Mouse (Mus musculus) forelimb bud, embryonic 11.5 days (tissue): ENCODE measurements around the gene Gla.

Source experiments
- DNase-seq: peaks from one replicate; pipeline ENCODE4 v3.0.0-alpha.2; 2012; ENCODE audit warnings: low read depth, low spot score

Gla gene

DNA sequence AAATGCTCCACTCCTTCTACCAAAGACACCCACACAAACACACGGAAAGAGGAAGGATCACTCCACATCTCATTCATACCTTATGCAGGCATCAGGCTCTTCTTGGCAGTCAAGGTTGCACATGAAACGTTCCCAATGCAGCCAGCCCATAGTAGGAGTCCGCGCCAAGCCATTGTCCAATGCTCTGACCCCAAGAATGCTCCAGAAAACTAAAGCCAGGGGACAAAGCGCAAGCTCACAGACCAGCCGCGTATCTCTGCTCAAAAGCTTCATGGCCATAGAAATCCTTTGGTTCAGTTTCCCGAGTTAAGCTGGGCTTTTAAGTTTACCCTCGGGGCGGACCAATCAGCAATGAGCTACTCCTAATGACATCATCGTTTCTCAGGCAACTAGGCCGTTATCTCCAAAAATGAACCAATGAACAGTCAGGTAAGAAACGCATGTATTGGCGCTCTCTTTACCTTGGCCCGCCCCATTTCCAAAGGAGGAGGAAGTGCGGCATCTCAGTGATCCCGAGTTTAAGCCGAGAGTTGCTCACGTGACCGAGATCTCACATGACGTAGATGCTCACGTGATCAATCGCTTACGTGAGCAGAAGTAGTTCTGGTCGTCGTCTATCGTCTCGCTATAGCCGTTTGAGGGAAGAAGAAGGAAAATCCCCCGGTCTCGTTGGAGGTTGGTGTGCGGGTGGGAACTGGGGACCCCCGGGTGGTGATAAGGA is at the start of gene Gla, which contains the start of gene Hnrnph2:
Gene Gla (minus strand): TSS at position 467 of the 721 bp plus-strand sequence.
Gene Hnrnph2 (plus strand): TSS at position 521 of the 721 bp plus-strand sequence.
- peak; percentile 97 for DNase-seq

DNA sequence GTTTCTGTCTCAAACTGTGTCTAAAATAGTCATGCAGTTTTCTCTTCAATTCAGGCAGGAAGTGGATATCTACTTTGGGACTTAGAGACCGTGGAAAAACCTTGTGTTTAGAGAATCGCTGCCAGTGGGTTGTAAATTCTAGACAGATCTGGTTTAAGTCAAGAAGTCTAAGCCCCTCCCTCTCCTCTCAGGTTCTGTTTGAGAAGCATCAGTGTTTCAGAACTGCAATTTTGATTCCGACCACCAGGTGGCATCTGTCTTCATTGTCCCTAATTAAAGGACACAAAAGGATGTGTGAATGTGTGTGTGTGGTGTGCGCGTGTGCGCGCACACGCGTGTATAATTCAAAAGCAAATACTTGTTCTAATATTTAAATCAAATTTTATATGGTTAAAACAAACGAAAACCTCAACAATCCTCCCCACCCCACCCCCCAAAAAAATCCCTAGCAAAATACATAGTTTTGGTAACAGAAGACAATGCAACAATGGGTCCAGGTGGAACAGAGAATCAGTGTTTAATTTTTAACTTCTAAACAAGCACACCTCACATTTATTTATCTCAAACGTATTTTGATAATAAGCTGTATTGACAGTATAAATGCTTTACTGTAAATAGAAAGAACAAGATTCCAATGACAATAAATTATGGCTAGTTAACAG is 47.2 kb upstream of the Gla start:
- peak; percentile 88 for DNase-seq

DNA sequence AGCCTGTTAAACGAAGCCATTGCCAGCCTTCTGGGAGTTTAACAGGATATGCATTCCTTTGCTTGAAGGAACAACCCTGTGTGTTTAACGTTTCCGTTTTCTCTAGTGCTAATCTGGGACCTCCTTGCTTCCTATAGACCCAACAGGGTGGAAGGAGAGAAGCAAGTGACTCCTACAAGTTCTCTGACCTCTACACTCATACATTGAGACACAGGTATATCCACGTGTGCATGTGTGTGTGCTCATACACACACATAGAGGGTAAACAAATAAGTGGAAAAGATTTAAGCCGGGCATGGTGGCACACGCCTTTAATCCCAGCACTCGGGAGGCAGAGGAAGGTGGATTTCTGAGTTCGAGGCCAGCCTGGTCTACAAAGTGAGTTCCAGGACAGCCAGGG is 46.5 kb upstream of the Gla start:
- DNase-seq, result no peak

DNA sequence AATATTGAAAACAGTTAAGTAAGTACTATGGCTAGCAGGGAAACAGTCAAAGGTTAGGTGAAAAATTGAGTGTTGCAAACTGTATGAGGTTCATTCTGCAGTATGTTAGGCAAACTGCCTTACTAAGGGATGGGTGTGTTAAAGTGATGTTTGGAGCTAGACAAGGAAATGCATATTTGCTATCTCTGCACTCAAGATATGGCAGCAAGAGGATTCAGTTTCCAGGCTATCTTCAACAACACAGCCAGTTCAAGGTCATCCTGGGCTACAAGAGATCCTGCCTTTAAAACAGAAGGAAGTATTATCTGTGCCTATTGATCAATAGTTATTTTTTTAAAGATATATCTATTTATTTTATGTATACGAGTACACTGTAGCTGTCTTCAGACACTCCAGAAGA is 45.4 kb upstream of the Gla start:
- DNase-seq, result no peak

DNA sequence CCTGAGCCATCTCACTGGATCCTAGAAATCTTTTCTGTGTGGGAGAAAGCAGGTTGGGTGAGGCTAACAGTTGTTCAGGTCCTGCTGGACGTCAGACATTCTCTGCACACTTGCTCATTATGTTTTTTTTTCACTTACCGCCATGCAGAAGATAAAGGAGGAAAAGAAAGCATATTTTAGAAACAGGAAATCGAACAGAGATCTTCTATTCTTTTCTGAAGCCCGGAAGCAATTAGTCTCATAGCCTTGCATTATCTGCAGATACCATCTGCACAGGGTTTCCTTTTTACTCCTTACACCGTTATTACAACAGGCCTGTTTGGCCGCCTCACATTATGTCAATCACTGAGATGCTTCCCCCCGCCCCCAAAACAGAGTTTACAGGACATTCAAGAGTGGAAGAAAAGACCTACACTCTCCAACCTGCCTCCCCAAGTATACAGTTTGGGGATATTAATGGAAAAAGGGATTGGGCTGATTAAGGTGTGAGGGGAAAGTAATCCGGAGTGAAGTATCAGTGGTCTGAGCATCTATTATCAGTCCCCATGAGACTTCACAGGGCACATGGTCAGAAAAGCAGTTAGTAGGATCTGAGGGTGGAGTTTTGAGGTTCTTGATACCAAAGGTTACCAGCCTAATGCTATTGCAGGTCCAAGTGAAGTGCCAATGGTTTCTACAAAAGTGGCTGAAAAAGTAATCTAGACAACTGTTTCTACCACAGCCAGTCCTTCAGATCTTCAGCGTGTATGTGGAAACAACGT is 40.3 kb upstream of the Gla start:
- DNase-seq, result no peak

DNA sequence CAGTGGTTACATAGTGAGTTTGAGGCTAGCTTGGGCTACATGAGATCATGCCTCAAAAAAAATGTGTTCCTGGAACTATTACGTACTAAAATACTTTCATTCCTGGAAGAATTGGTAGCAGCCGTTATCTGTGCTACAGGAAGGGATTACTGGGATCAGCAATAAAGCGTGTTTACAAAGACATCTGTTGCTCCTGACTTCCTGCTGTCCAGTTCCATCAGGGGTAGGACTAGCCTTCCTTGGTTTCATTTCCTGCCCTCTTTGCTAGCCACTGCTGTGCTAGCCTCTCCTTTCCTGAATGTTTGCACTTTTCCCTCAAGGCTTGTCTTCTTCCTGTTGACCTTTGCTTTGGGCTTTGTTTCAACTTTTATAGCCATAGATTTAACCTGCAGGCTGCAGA is 34.9 kb upstream of the Gla start:
- no peak for DNase-seq

DNA sequence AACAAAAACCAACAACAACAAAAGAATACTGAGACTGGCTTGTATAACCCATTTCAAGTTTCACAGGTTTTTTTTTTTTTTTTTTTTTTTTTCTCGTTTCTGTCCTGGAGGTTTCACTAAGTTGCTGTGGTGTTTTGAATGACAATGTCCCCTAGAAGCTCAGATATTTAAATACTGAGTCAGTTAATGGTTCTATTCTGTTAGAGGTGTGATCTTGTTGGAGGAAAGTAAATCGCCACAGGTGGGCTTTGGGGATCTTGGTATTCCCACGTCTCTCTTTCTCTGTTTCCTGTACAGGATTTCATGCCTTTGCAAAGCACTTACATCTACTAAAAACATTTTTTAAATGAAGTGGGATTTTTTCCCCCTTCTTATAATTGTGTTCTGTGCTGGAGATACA is 34.2 kb upstream of the Gla start:
- no peak for DNase-seq

DNA sequence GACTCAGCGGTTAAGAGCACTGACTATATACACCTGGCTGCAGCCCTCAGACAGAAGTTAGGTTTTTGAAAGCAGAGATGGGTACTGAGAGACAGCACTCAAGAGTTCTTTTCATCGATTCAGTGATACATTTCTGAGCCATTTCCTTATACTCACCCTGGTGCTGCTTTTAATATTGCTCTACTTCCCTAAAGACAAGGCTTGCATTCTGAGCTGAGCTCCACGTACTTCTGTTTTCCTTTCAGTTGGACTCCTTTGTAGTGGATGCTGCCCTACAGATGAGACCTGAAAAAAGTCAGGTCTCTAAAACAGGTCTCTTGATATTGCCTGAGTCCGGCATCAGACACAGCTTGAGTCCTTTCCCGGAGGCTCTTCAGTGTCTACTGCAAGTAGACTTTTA is 31.8 kb upstream of the Gla start:
- no peak for DNase-seq

DNA sequence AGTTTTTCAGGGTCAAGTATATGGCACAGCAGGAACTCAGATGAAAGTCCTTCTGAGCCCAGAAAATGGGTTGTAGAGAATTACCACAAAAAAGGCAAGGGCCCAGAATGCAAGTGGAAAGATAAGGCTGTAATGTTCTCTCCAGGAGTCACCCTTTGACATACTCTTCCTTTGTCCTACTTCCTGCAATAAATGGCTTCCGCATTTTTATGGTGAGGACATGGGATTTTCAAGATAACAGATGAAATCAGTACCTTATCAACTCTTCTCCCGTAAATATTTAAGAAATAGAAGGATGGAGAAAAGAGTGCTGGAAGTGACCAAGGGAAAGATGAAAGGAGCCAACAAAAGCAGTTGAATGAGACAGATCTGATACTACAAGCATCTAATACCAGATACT is 27.3 kb upstream of the Gla start:
- no peak for DNase-seq

DNA sequence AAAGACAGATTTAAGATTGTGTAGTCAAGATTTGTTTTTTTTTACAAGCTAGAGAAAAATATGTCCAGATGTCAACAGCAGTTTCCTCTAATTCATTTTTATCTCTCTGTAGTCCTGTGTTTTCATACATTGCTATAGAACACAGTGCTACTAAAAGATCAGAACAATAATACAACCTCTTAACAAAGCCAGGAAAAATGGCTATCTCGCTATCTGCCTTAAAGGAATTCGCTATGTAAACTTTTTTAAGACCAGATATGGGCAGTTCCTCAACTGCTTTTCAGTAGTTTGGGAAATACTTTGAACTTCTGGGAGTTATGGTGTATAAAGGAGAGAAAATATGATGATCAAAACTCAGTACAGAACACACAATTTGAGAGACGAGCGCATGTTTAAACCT is 22.4 kb upstream of the Gla start:
- DNase-seq, result no peak

DNA sequence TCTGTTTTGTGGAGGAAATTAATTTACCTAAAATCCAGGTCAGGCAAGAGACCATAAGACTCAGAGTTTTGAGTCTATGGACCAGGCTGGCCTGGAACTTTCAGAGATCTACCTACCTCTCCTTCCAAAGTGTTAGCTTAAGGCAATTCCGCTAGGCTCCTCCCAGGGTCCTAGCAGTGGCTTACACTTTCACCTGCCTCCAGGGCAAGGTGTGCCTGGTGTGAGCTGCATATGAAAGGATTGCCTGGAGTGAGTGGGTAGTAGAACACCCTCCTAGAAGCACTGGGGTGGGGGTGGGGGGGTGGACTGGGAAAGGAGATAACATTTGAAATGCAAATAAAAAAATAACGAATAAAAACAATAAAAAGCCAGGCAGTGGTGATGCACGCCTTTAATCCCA is 20.8 kb upstream of the Gla start:
- DNase-seq, result no peak

DNA sequence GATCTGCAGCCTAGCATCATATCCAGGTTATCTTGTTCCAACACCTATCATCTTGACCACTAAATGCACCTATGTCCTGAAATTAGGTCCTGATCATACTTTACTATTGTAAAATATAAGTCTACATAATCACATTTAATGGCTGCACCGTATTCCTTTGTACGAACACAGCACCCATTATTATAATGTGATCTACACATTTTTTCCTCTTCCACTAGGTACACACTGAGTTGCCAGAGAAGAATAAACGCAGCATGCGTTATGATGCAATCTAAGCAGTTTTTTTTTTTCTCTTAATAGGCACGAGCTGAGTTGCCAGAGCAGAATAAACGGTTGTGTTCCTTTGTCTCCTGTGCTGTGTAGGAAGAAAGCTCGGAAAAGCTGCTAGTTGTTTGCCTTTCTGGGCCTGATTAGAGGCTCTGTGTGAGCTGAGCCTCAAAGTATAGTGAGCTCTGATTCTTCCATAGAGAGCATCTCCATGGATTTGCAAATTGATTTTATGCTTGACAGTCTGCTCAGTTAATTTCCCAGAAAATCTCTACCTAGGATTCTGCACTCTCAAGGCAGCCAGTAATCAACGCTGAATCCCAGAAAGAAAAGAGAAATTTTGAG is 19.4 kb upstream of the Gla start:
- DNase-seq, result no peak

DNA sequence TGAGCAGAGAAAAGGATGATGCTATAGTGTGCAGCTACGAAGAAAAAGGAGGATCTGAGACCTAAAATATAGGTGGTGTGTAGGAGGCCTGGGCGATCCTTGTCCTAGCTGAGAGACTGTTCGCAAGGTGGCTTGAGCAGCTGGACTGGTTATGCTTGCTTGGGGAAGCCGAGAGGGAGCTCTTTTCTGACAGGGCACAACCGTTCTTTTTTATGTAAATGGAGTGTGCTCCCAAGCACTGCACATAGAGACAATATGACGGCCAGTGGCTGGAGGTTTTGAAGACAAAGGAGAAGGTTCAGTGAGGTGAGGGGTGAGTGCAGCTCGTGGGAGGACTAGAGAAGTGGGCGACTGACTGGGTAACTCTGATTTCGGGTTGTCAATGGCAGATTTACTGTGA is 18.8 kb upstream of the Gla start:
- no peak for DNase-seq

DNA sequence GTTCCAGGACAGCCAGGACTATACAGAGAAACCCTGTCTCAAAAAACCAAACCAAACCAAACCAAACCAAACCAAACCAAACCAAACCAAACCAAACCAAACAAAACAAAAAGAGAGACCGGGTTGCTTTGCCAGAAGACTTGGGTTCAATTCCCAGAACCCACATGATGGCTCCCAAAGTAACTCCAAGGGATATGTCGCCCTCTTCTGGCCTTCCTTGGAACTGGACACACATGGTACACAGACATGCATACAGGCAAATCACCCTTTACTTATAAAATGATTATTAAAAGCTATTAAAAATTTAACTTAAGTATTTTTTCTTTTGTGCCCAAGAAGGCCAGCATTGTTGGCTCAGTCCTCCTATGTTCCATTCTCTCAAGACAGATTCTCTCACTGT is 13.4 kb upstream of the Gla start:
- DNase-seq, result no peak

DNA sequence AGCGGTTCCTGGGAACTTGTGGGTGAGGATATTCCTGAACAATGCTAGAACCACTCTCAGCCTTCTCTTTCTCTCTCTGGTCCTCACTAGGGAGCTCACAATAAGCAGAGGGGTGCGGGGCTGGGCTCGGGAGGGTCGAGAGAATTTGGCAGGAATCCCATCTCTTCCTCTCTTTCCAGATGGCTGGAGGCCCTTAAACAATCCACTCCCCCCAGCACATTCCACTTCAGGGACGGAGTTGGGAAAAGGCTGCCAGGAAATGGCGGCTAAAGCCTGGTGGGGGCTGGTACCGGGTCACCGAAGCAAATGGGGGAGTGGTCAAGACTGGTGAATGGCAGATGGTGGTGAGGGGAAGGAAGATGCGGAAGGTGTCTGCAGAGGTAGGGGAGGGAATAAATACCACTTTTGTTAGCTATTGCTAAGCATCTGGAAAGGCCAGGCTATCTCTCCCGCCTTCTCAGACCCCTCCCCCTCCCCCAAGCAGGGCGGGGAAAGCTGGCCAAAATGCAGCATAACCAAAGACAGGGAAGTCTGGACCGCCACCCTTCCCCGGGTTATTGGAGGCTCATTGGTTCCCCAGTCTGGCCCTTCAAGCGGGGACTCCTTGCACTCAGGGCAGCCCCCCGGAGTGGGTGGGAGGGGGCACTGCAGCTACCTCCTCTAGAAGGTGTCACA is 11.5 kb upstream of the Gla start:
- peak; percentile 74 for DNase-seq

DNA sequence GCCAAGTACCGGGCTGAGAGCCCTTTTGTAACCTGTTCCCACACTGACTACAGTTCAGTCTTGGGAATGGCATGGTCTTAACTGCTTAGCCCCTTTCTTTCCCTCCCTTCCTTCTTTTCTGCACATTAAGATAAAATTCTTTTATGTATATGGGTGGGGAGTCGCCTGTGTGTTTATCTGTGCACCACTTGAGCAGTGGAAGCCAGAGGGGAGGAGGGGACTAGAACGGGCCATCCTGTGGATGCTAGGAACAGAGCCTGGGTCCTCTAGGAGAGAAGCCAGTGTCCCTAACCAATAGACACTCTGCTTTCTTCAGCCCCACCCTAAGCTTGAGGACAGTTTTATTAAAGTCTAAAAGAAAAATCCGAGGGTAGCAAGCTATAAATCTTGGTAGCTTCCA is 10.1 kb upstream of the Gla start:
- no peak for DNase-seq

DNA sequence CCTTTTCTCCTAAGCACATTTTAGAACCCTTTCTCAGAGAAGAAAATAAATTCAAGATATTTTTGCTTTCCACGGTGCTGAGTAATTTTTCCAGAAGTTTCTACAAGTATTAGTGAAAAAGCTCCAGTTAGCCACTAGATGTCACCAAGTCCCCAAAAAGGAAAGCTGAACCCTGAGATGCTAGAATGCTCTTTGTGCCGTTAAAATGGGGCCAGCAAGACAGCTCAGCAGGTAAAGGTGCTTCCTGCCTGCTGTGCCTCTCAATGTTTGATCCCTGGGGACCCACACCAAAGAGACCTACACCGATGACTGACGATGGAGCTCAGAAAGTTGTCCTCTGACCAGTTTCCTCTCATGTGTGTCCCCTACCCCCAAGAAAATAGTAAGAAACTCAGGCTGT is 8.5 kb upstream of the Gla start:
- DNase-seq, result peak; percentile 17

DNA sequence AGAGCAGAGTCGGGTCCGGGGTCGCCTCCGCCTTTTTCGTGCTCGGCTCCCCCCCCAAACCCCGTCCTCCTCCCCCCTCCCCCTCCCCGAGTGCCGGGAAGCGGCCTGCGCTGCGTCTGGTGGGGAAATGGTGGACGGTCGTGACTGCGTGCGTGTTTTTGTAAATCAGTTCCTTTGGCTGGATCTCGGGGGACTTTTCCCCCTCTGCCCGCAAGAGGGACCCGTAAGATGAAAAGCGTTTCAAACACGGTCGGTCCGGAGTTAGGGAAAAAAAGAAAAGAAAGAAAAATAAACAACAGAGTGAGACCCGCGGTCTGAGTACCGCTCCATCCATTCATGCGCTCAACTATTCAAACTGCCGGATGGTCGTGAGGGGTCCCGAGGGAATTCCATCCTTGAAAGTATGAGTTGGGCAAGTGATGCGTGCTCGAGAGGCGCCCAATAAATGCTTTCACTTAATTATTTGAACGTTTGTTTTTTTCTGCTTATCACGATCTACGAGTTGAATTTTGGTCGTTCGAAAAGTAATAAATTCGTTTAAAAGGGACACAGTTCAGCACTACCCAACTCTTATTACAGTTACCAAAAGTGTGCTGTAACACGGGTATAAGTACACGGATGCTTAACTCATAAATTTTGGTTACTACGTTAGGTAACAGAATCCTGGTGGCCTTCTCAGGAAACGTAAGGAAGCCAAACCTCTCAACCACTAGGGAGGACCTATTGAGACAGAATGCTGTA is 625 bp upstream of the Gla start:
- no peak for DNase-seq

DNA sequence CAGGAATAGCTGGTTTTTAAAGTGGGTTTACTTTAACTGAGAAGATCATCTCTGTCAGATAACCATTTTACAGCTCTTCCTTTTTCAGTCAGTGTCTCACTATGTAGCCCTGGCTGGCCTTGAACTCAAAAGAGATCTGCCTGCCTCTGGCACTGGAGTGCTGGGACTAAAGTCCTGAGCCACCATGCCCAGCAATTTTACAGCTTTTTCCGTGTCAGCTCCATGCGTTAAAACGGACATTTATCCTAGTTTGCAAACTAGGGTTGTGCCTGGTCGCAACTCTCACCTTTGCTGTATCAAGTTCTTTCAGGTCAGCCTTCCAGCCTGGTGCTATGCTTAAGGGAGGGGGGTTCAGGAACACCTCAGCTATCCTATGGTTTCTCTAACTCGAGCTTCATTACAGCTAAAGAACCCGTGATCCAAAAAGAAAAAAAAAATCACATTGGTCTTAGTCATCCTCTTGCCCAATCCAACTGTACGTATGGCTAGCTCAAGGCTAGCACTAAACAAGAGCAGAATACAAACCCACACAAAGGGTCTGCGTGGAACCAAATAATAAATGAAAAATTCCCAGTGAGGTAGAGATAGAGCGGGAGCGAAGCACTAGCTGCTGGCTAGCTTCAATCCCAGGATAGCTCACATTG is 881 bp downstream of the Gla start:
- DNase-seq, result no peak

DNA sequence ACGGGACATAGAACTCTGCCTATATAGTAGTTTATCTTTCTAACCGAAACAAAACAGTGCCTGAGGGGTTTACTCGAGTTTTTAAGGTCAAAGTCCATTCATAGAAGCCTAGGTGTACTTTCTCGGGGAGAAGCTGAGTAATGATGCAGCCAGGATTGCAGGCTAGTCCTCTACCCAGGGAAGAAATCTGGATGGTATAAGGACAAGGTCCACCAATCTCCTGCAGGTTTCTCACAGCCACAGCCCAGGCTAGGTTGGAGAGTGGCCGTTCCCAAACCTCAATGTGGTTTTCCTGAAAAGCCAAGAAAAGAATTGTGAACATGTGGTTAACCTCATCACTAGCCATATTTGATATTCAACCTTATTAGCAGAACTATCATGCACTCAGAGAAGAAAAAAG is 11.1 kb downstream of the Gla start:
- no peak for DNase-seq

DNA sequence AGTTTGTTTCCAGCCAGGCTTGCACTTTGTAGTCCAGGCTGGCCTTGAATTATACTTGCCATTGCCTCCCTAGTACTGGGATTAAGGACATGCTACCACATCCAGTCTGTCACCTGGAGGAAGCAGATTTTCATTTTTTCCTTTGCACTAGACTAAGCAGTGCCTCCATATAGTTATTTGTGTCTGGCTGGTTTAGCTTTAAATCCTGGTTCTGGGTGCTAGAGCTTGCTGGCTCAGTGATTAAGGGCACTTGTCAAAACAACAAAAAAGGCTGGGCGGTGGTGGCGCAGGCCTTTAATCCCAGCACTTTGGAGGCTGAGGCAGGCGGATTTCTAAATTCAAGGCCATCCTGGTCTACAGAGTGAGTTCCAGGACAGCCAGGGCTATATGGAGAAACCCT is 11.9 kb downstream of the Gla start:
- DNase-seq, result no peak
